Mouse (Mus musculus): ENCODE data around the gene Gm45015. TPM values are rescaled to one million over a fixed set of nuclear protein-coding genes. Genes with fewer than 3 reads are reported as not detected.
"Not testable (repeated sequence)": the region's sequence is repeated elsewhere in the genome, so short reads cannot be mapped to it uniquely, and the experiment has no call there.

Gm45015 gene
- polyA plus RNA-seq, 1 experiment from 2014 or later = not detected

DNA sequence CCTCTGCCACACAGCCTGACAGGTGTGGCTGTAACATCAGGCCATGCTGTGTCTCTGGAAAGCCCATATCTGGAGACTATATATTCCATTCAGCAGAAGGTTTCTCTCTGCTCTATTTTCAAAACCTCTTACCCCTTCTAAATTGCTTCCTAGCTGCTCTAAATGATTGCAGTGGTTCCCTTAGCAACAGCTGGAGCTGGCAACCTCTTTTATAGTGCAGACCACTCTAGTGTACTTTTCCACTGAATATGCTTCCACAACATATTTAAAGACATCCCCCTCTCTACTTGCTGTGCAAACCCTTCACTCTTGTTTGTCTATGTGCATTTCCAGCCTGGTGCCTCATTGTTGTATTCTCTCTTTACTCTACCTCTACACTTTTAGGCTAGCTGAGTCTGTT lies 3.1 kb downstream of the Gm45015 start:
- H3K4me3 ChIP-seq = no peak overlapping the region
- ATAC-seq (ENCODE audit: low FRiP score, low read depth) = no peak

DNA sequence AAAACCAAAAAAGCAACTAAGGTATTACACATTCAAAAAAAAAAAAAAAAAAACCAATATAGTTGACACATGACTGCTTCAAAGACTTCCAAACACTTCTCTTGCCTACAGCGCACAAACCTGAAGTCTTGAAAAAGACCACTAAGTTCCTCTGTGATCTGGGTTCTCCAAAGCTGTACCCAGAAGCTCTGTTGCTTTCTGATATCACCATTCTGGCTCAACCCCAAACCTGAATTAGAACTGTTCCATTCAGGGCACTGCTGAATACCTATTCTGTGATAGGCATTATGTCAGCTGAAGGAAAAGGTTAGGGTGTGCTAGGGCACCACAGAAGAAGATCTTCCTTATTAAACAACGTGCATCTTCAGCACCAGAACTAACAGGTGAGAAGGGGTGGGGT lies 9.4 kb downstream of the Gm45015 start:
- Histone ChIP-seq H3K4me1 (no peaks in the 10 kb centered on the region), H3K4me3 (no peak overlapping the region), H3K27ac (replicated peaks) (no peak overlapping the region), H3K4me2 (replicated peaks) (no peak overlapping the region), H3K27me3 (no peaks in the 10 kb centered on the region), H3K36me3 (no peaks in the 10 kb centered on the region), H3K9ac (replicated peaks) (no peak overlapping the region), H3K9me3 (no peaks in the 10 kb centered on the region)
- 75% methylated on average over 2 of the region's 2 CpGs for WGBS
- no peak for ATAC-seq (ENCODE audit: low FRiP score, low read depth)

More for the DNA sequence above, 3.1 kb downstream of the Gm45015 start:
- H3K4me2 ChIP-seq (replicated peaks) = no peak overlapping the region
- H3K4me1 ChIP-seq = no peaks in the 10 kb centered on the region
- H3K27me3 ChIP-seq = peaks cover 10% of the 10 kb centered on the region
- no peaks in the 10 kb centered on the region for H3K9me3 ChIP-seq
- H3K27ac ChIP-seq (replicated peaks) = no peak overlapping the region
- H3K9ac ChIP-seq (replicated peaks) = no peak overlapping the region
- no peaks in the 10 kb centered on the region for H3K36me3 ChIP-seq

GRCm38 (mm10) chrX:73321029-73321428 lies 15.6 kb downstream of the Gm45015 start:
- Histone ChIP-seq H3K9me3 (no peaks in the 10 kb centered on the region), H3K36me3 (no peaks in the 10 kb centered on the region), H3K4me1 (no peaks in the 10 kb centered on the region), H3K27ac (replicated peaks) (no peak overlapping the region), H3K4me2 (replicated peaks) (no peak overlapping the region), H3K27me3 (no peaks in the 10 kb centered on the region), H3K4me3 (no peak overlapping the region), H3K9ac (replicated peaks) (no peak overlapping the region)
- ATAC-seq (ENCODE audit: low FRiP score, low read depth) = no peak
- WGBS = 93% methylated on average over 3 of the region's 3 CpGs

DNA sequence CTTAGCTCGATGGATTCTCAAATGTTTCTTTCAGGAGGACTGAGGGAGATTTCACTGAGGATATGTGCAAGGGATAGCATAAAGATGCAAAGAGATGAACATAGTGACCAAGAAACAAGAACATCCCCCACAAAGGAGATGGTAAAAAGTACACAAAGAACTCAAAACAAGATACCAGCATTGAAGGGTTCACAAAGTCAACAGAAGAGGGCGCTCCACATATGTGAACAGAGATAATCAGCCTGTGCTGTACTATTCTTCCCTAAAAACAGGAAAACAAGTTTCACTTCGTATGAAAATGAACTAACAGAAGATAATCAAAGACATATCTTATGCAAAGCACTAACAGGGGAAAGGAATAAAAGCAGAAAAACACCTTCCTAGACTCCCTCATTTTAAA lies 24.1 kb downstream of the Gm45015 start:
- WGBS = 53% methylated on average over 3 of the region's 3 CpGs
- Histone ChIP-seq H3K9me3 (no peaks in the 10 kb centered on the region), H3K4me3 (no peak overlapping the region), H3K4me2 (replicated peaks) (no peak overlapping the region), H3K4me1 (no peaks in the 10 kb centered on the region), H3K9ac (replicated peaks) (no peak overlapping the region), H3K27me3 (no peaks in the 10 kb centered on the region), H3K27ac (replicated peaks) (no peak overlapping the region), H3K36me3 (no peaks in the 10 kb centered on the region)
- ATAC-seq (ENCODE audit: low FRiP score, low read depth) = no peak

- WGBS = 81% methylated on average over 9 of the region's 10 CpGs
Measured at GRCm38 (mm10) chrX:73295745-73296144, 40.9 kb downstream of the Gm45015 start.

DNA sequence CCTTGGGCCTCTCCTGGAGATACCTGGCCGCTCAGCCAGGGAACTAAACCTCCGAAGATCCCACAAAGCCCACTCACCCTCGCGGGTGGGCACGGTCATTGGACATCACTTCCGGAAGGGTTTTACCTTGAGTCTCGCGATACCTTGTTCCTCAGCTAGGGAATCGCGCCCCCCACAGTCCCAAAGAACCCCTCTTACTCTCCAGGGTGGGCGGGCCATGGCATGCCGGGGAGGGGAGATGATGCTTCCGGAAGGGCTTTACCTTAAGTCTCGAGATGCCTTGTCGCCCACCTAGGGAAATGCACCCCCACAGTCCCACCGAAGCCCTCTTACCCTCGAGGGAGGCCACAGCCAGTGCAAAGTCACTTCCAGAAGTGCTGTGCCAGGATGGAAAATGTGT lies 43.8 kb downstream of the Gm45015 start, which contains the start of the genes Xlr5a and Xlr5c:
TSS of gene Xlr5a (minus strand) at position 101 of the 400 bp plus-strand sequence.
TSS of gene Xlr5c (minus strand) at position 101 of the 400 bp plus-strand sequence.
- not testable (repeated sequence) for H3K4me2 ChIP-seq (replicated peaks); H3K4me1 ChIP-seq; H3K36me3 ChIP-seq; H3K9ac ChIP-seq (replicated peaks); ATAC-seq (ENCODE audit: low FRiP score, low read depth); H3K9me3 ChIP-seq; H3K4me3 ChIP-seq; H3K27me3 ChIP-seq; H3K27ac ChIP-seq (replicated peaks)
- WGBS = 94% methylated on average over 15 of the region's 17 CpGs

More at GRCm38 (mm10) chrX:73295745-73296144, 40.9 kb downstream of the Gm45015 start:
- H3K4me3 ChIP-seq; H3K9ac ChIP-seq (replicated peaks); H3K4me1 ChIP-seq; H3K4me2 ChIP-seq (replicated peaks); H3K9me3 ChIP-seq; H3K27me3 ChIP-seq; ATAC-seq (ENCODE audit: low FRiP score, low read depth); H3K27ac ChIP-seq (replicated peaks); H3K36me3 ChIP-seq: not testable (repeated sequence)

Other genes starting within 250 kb of the Gm45015 start
- gene Xlr3a, start 239.7 kb downstream of the Gm45015 start, polyA plus RNA-seq (2016; fragmentation: Nextera tagmentation; extraction: Ambion mirVana) = 3.5 and 4.0 TPM in 2 replicates
- 0.29 and 0.73 TPM in 2 replicates for gene Gm14685, start 219.8 kb downstream of the Gm45015 start, polyA plus RNA-seq (2016; fragmentation: Nextera tagmentation; extraction: Ambion mirVana)
- not detected in 2 replicates for gene Xlr5b, start 188.0 kb downstream of the Gm45015 start, polyA plus RNA-seq (2016; fragmentation: Nextera tagmentation; extraction: Ambion mirVana)
- gene DXBay18, start 187.4 kb downstream of the Gm45015 start, polyA plus RNA-seq (2016; fragmentation: Nextera tagmentation; extraction: Ambion mirVana) = 0.34 and 0.40 TPM in 2 replicates
- gene Spin2d, start 159.9 kb downstream of the Gm45015 start, polyA plus RNA-seq (2016; fragmentation: Nextera tagmentation; extraction: Ambion mirVana) = not detected in 2 replicates
- gene Xlr3b, start 144.6 kb downstream of the Gm45015 start, polyA plus RNA-seq (2016; fragmentation: Nextera tagmentation; extraction: Ambion mirVana) = 14.1 and 16.1 TPM in 2 replicates
- 0.43 and 0.70 TPM in 2 replicates for gene Xlr4b, start 122.5 kb downstream of the Gm45015 start, polyA plus RNA-seq (2016; fragmentation: Nextera tagmentation; extraction: Ambion mirVana)
- 23.1 and 23.2 TPM in 2 replicates for gene F8a, start 108.5 kb downstream of the Gm45015 start, polyA plus RNA-seq (2016; fragmentation: Nextera tagmentation; extraction: Ambion mirVana)
- not detected in 2 replicates for gene Xlr4c, start 93.7 kb downstream of the Gm45015 start, polyA plus RNA-seq (2016; fragmentation: Nextera tagmentation; extraction: Ambion mirVana)
- 0.37 TPM in 1 of 2 replicates, not detected in the other for gene Xlr3c, start 71.5 kb downstream of the Gm45015 start, polyA plus RNA-seq (2016; fragmentation: Nextera tagmentation; extraction: Ambion mirVana)
- gene Xlr5a, start 43.9 kb downstream of the Gm45015 start, polyA plus RNA-seq (2016; fragmentation: Nextera tagmentation; extraction: Ambion mirVana) = 0.14 and 0.16 TPM in 2 replicates
- not detected in 2 replicates for gene Xlr5c, start 43.9 kb downstream of the Gm45015 start, polyA plus RNA-seq (2016; fragmentation: Nextera tagmentation; extraction: Ambion mirVana)
- gene Zfp275, start 5.8 kb upstream of the Gm45015 start, polyA plus RNA-seq (2016; fragmentation: Nextera tagmentation; extraction: Ambion mirVana) = 18.6 and 19.1 TPM in 2 replicates
- gene Gm18336, start 61.9 kb upstream of the Gm45015 start, polyA plus RNA-seq (2016; fragmentation: Nextera tagmentation; extraction: Ambion mirVana) = not detected in 2 replicates
- 0.18 and 0.22 TPM in 2 replicates for gene Zfp92, start 74.3 kb upstream of the Gm45015 start, polyA plus RNA-seq (2016; fragmentation: Nextera tagmentation; extraction: Ambion mirVana)
- gene Trex2, start 98.5 kb upstream of the Gm45015 start, polyA plus RNA-seq (2016; fragmentation: Nextera tagmentation; extraction: Ambion mirVana) = not detected in 2 replicates
- gene Haus7, start 122.2 kb upstream of the Gm45015 start, polyA plus RNA-seq (2016; fragmentation: Nextera tagmentation; extraction: Ambion mirVana) = 62.7 and 69.6 TPM in 2 replicates
- 36.2 and 43.1 TPM in 2 replicates for gene Bgn, start 146.8 kb upstream of the Gm45015 start, polyA plus RNA-seq (2016; fragmentation: Nextera tagmentation; extraction: Ambion mirVana)
- gene Atp2b3, start 166.2 kb upstream of the Gm45015 start, polyA plus RNA-seq (2016; fragmentation: Nextera tagmentation; extraction: Ambion mirVana) = 0.94 and 0.99 TPM in 2 replicates

All from midbrain, embryonic 12.5 days (tissue).